Mouse (Mus musculus) B cell, adult (primary cell): ENCODE measurements around the gene 9130230L23Rik. TPM values are rescaled to one million over a fixed set of nuclear protein-coding genes. Genes with fewer than 3 reads are reported as not detected.

Experiments used
- total RNA-seq: library from RNA; stranded (reverse); gene quantifications from 4 replicates; pipeline ENCODE4 v1.2.4, GENCODE M21; 2023; ENCODE audit not compliant: inconsistent age

9130230L23Rik gene
- total RNA-seq, result 0.54 to 0.83 TPM (median 0.81 TPM) in 3 of 4 replicates, not detected in the other

GRCm38 (mm10) chr5:66004134-66004925 lies at the start of gene 9130230L23Rik:
Gene 9130230L23Rik (minus strand): TSS chr5:66004285.

GRCm38 (mm10) chr5:65934783-65935182 lies 69.3 kb downstream of the 9130230L23Rik start, which contains the start of gene Chrna9:
Gene Chrna9 (plus strand): TSS chr5:65934921.

Other genes with a start within 250 kb of the 9130230L23Rik start
- gene N4bp2, start 240.8 kb downstream of the 9130230L23Rik start, total RNA-seq, result 92.3 to 98.1 TPM (median 94.3 TPM) in 4 replicates
- gene Rhoh, start 143.1 kb downstream of the 9130230L23Rik start, total RNA-seq, result 142 to 152 TPM (median 144 TPM) in 4 replicates
- 2.4 to 3.2 TPM (median 2.6 TPM) in 4 replicates for gene Chrna9, start 69.4 kb downstream of the 9130230L23Rik start, total RNA-seq
- gene Rbm47, start 168.8 kb upstream of the 9130230L23Rik start, total RNA-seq, result 5.3 to 7.9 TPM (median 6.6 TPM) in 4 replicates